Mouse (Mus musculus): ENCODE measurements around the gene Rnf145.

The Rnf145 gene

DNA sequence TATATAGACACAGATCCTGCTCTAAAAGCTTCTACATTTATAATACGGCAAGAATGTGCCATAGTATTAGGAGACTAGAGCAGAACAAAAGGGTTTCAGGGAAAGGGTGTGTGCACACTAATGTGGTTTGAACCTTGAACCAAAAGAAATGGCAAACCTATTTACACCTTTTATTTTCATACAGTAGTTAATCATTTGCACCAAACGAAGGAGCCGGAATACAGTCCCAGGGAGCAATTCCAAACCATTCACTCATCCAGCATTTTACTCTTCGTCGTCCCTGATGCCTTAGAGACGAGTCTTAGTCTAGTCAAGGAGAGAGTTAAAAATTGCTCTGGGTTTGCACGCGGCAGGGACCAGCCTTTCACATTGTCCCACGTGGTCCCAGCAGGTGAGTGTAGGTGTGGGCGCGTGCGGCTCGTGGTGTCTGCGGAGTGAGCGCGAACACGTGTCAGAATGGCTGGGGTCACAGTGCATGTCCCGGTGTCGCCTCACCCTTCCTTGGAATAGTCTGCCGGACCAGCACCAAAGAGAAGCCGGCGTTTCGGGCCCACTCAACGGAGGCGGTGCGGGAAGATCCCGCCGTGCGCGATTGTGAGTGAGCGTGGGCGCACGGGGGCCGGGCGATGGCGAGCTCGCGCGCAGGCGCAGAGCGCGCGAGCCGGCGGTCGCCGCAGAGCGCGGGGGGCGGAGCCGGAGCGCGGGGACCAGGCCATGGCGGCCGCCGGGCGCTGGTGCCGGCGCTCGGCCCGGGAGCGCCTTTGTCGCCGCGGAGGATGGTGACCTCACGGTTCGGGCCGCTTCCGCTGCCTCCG is at the start of gene Rnf145:
Gene Rnf145 (plus strand): TSS at position 684 of the 815 bp plus-strand sequence.
- in situ Hi-C loops (cut with MboI; ENCODE audit: low pct_unique_long_range_greater_than_20kb in 1 of 2, low sequenced_read_pairs in 2 of 2, unreplicated experiment in 1 of 2), result no loop called here

DNA sequence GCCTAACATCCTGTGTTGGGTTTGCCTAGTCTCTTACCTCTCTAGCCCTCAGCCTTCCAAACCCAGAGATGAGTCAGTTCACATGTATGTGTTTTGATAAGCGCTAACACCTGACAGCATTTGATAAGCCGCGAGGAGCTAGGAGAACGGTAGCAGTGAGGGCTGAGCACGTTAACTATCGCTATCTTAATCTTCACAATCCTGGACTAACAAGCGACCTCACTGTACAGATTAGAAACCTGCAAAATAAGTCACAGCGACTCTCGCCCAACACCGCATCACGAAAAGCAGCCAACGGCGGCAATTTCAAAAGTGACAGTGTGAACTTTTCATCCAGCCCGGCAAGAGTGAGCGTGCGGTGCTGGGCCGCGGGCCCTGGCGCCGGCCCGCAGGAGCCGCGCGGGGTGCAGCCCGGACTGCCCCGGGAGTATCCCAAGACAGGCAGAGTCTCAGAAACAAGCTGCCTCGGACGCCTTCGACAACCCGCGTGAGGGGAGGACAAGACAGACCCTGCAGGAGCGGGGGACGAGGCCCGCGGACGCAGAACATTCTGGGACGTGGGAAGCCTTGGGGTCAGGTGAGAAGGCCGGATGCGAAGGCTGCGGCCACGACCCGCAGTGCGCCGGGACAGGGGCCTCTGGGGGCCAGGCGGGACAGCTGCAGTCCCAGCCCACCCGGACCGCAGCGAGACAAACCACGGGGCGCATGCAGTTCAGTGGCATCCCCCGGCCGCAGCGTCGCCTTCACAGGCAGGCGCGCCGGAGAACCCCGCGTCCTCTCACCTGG is 48.9 kb upstream of the Rnf145 start:
- in situ Hi-C loops (cut with MboI; ENCODE audit: low pct_unique_long_range_greater_than_20kb in 1 of 2, low sequenced_read_pairs in 2 of 2, unreplicated experiment in 1 of 2), result loop anchor here in 1 of 2 experiments (25.0 kb wide), 1 partner anchor 708 kb away; no protein-coding TSS in a partner anchor

DNA sequence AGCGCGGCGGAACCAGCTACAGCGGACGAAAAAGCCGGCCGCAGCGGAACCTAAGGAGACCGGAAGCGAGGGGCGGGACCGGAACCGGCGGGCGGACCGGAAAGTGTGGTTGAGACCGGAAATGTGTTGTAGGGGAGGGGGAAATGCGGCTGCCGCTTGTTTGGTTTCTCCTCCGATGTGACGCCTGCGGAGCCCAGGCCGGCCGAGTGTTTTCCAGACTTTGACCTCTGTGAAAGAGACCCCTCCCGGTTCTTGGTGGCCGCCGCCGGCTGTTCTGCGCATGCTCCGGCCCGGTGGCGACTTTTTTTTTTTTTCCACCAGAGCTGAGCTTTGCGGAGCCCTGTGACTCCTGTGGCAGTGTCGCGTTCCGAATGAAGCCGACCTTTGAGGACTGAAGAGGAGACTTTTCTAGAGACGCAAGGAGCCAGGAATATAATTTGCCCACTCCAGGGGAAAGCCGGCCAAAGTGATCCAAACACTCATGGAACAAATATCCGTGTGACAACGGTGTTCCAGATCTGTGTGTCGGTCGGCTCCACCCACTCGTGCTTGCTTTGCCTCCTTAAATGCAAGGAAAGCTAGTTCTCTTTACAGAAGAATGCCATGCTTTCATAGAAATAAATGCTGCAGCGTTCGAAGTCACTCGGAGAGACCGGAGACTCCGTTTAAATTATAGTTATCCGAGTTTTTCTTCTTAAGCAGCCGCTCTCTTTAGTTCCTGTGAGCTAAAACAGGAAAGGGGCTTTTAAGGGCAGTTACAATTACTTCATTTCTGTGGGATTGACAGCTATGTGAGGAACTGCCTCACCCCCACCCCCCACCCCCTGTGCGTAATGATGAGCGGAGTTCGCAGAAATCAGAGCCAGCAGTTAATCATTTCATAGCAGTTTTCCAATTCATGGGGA is 48.1 kb upstream of the Rnf145 start, which contains the start of gene Ublcp1:
Gene Ublcp1 (minus strand): TSS at position 67 of the 905 bp plus-strand sequence.
- in situ Hi-C loops (cut with MboI; ENCODE audit: low pct_unique_long_range_greater_than_20kb in 1 of 2, low sequenced_read_pairs in 2 of 2, unreplicated experiment in 1 of 2), result loop anchor here in 1 of 2 experiments (25.0 kb wide), 1 partner anchor 708 kb away; no protein-coding TSS in a partner anchor

DNA sequence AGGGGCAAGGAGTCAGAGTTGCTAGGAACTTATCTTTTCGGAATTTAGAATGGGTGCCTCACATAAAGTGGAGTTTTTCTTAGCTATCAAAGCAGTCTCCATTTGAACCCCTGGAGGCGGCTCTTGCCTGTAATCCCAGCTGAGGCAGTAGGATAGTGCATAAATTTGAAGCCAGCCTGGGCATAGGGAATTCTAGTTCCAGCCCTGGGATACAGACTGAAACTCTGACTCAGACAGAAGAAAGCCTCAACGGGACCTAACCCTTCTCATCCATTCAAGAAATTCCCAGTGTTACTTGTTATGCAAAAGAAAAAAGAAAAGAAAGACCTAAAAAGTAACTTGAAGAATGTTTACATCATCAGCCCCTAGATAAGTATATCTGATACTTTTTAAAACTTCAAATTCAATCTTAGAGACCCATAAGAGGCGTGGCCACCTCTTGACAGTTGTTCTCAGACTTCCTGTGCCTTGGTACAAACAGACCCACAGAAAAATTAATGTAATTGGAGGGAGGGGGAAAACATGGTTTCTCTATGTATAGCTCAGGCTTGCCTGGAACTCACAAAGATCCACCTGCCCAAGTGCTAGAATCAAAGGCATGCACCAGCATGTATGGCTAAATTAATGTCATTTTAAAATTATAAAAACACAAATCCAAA is 47.3 kb upstream of the Rnf145 start:
- in situ Hi-C loops (cut with MboI; ENCODE audit: low pct_unique_long_range_greater_than_20kb in 1 of 2, low sequenced_read_pairs in 2 of 2, unreplicated experiment in 1 of 2), result loop anchor here in 1 of 2 experiments (25.0 kb wide), 1 partner anchor 709 kb away; no protein-coding TSS in a partner anchor

DNA sequence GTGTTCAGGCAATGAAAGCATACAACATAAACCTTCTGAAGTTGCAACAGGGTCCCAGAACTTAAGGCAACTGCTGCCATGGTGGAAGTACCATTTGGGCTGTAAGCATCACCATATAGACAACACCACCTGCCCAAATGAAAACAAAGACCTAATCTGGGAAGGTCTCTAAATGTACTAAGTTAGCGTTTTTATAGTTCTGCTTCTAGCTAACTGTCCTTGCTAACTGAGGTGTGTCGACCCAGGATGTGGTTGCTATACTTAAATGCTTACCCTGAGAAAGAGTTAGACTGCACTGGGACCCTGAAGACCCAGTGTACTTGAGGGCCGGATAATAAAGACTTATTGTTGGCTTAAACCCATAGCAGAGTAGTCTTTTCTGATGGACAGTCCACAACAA is 43.3 kb upstream of the Rnf145 start:
- in situ Hi-C loops (cut with MboI; ENCODE audit: low pct_unique_long_range_greater_than_20kb in 1 of 2, low sequenced_read_pairs in 2 of 2, unreplicated experiment in 1 of 2), result no loop called here

DNA sequence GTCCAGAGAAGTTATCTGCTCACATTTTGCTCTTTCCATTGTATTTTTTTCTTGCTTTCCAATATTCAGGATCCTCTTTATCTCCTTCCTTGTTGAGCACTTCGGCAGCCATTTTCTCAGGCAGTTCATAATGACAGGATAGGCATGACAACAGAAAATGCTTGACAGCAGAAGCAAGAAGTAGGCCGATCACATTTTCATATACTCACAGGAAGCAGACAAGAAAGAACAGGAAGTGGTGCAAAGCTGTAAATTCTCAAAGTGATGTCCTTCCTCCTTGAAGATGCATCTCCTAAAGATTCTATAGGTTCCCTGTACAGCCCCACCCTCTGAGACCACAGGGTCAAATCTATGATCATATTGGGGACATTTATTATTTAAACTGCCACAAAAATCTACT is 42.3 kb upstream of the Rnf145 start:
- in situ Hi-C loops (cut with MboI; ENCODE audit: low pct_unique_long_range_greater_than_20kb in 1 of 2, low sequenced_read_pairs in 2 of 2, unreplicated experiment in 1 of 2), result no loop called here

DNA sequence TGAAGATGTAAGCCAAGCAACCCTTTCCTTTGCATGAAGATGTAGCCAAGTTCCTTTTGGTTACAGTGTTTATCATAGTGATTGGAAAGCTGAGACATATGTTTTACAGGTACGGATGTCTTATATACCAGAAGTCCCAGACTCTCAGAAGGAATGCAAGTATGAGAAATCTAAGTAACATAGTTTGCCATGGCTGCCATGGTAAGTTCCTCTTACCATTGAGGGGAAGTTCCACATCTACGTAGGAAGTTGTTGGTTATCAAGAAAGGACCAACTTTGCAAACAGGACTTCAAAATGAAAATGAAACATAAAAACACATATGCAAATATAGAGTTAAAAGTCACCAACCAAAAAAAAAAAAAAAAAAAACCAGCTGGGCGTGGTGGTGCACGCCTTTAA is 40.4 kb upstream of the Rnf145 start:
- in situ Hi-C loops (cut with MboI; ENCODE audit: low pct_unique_long_range_greater_than_20kb in 1 of 2, low sequenced_read_pairs in 2 of 2, unreplicated experiment in 1 of 2), result no loop called here

DNA sequence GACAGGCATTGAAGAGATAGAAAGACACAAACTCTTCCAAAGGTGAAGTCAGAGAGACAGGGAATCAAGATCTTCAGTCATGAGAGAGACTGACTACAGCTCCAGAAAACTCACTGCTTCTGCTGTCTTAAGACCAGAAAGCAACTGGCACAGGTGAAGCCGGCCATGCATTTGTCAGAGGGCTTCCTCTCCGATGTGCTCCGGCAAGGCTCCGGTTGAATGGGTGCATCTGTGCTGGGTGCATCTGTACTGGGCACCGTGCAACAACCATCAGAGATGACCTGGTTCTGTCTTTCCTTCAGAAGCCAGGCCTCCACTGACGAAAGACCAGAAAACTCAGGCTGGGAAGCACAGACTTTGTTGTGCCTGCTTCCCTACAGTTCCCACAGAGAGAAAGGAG is 38.5 kb upstream of the Rnf145 start:
- in situ Hi-C loops (cut with MboI; ENCODE audit: low pct_unique_long_range_greater_than_20kb in 1 of 2, low sequenced_read_pairs in 2 of 2, unreplicated experiment in 1 of 2), result no loop called here

DNA sequence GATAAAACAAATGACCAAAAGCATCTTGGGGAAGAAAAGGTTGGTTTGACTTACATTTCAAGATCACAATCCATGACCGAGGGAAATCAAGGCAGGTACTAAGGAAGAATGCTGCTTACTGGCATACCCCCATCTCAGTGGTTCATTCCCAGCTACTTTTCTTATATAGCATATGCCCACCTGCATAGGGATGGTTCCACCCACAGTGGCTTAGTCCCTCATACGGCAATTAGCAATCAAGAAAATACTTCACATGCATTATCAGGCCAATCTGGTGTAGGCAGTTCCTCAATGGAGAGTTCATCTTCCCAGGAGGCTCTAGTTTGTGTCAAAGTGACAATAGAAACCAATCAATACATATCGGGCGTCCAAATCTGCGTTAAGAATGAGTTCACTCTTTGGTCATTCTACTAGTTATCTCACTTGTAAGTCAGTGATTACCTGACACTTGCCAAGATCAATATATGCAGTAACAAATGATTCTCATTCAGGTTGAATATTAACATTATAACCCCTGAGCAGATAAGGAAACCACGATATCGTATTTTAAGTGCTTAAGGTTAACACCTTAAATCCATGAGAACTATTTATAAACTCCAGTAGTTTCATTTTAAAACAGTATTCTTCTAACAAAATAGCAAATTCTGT is 33.6 kb upstream of the Rnf145 start:
- in situ Hi-C loops (cut with MboI; ENCODE audit: low pct_unique_long_range_greater_than_20kb in 1 of 2, low sequenced_read_pairs in 2 of 2, unreplicated experiment in 1 of 2), result no loop called here

DNA sequence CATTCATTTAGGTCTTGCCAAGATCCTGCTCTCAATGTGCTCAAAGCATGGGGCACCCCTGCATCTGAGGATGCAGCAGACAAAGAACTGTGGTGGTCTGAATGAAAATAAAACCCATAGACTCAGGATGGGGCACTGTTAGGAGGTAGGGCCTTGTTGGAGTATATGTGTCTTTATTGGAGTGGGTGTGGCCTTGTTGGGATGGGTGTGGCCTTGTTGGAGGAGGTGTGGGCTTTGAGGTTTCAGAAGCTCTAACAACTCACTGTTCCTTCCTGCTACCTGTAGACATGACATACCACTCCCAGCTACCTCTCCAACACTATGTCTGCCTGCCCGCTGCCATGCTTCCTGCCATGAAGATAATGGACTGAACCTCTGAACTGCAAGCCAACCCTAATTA is 29.6 kb upstream of the Rnf145 start:
- in situ Hi-C loops (cut with MboI; ENCODE audit: low pct_unique_long_range_greater_than_20kb in 1 of 2, low sequenced_read_pairs in 2 of 2, unreplicated experiment in 1 of 2), result no loop called here

DNA sequence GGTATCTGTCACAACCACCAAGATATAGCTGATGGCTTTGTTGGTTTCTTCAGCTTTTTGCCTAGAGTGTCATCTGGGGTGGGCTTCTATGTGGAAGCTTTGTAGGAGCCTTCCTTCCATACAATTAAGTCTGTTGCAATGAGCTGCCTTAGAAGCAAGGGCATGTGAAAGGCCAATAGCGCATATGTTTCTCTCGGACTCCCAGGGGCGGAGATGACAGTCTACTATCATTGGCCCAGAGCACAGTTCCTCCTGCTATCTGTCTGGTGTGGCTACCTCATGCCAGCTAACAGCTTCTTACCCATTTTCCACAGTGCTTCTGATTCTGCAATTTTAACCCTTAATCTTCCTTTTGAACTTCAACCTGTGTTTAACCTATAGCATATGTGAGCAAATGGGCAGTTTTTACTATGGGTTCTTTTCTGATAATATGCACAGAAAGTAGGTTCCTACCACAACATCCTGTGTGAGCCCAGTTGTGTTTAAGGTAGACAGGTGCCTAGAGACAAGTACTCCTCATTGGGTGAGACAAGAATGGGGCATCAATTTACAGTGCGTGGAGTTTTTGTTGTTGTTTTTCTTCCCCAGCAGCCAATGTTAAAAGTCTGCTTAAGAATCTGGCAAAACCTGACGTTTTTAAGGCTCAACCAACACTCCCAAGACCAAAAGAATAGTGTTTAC is 24.0 kb upstream of the Rnf145 start:
- in situ Hi-C loops (cut with MboI; ENCODE audit: low pct_unique_long_range_greater_than_20kb in 1 of 2, low sequenced_read_pairs in 2 of 2, unreplicated experiment in 1 of 2), result no loop called here

DNA sequence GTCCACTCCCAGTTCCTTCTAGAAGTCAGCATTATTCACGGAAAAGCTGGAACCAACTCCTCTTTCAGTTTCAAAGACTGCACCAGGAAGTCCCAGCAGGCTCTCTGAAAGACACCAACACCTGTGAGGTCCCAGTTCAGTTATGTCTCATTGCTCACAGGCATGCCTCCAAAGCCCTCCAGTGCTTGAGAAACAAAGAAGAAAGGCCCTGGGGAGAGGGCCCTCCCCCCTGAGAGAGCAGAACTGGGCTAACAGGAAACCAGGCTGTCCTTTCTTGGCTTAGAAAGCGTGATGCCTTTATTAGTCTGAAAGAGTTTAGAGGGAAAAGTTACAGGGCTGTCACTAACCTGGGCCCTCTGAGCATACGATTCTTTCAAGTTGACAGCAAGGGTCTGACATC is 22.5 kb upstream of the Rnf145 start:
- in situ Hi-C loops (cut with MboI; ENCODE audit: low pct_unique_long_range_greater_than_20kb in 1 of 2, low sequenced_read_pairs in 2 of 2, unreplicated experiment in 1 of 2), result no loop called here

DNA sequence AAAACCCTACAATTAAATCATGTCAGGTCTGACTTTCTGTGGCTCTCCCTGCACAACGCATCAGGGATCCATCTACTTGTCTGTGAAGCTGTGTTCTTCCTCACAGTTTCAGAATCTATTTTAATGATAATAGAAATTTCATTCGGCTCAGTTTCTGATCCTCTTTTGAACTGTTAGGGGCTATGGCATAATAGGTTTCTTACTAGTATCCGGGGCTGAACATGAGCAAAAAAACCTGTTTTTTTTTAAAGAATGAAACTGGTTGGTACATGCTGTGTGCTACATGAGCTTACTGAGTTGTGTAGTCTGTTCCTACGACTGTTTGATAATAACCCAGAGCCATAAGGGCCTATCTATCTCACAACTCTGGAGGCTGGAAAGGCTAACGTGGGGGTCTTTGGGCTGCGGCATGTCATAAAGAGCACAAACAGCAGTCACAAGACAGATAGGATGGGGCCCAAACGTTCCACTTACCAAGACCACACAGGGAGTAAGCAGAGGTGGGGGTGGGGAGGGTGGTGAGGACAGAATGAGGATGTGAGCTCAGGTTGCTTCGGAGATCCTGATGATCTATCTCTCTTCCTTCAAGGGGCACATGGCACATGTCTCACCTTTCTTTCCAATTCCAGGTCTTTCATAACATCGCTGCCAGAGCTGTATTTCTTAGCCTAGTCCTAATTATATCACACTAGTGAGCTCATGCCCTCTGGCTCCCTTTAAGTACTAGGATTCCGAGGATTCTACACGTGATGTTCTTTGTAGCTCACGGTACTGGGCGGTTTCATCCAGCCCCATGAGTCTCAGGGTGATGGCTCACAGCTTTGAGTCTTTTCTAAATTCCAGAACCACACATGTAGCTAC is 20.1 kb upstream of the Rnf145 start:
- in situ Hi-C loops (cut with MboI; ENCODE audit: low pct_unique_long_range_greater_than_20kb in 1 of 2, low sequenced_read_pairs in 2 of 2, unreplicated experiment in 1 of 2), result no loop called here

DNA sequence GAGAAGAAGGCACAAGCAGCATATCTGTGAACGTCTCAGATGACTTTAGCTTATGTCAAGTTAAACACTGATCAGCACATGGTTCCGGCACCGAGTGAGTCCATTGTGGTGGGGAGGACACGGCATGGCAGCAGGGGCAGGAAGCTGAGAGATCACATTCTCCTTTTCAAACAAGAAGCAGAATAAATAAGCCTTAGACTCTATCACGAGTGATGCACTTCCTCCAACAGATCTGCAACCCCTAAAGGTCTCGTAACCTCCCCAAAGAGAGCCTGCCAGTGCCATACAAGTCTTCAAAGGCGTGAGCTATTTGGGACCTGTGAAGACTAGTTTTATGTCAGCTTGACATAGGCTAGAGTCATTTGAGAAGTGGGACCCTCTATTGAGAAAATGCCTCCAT is 17.8 kb upstream of the Rnf145 start:
- in situ Hi-C loops (cut with MboI; ENCODE audit: low pct_unique_long_range_greater_than_20kb in 1 of 2, low sequenced_read_pairs in 2 of 2, unreplicated experiment in 1 of 2), result no loop called here

DNA sequence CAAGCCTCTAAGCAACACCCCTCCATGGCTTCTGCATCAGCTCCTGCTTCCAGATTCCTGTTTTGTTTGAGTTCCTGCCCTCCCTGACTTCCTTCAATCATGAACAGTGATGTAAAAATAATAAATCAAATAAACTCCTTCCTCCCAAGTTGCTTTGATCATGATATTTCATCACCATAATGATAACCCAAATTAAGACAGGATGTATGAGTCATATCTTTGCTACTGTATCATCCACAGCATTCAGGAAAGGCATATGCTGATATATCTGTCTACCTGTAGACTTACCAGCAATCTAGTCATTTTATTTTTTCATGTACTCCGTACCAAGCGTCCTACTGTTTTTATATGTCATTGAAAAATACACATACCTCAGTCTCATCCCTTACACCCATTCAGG is 17.3 kb upstream of the Rnf145 start:
- in situ Hi-C loops (cut with MboI; ENCODE audit: low pct_unique_long_range_greater_than_20kb in 1 of 2, low sequenced_read_pairs in 2 of 2, unreplicated experiment in 1 of 2), result no loop called here

DNA sequence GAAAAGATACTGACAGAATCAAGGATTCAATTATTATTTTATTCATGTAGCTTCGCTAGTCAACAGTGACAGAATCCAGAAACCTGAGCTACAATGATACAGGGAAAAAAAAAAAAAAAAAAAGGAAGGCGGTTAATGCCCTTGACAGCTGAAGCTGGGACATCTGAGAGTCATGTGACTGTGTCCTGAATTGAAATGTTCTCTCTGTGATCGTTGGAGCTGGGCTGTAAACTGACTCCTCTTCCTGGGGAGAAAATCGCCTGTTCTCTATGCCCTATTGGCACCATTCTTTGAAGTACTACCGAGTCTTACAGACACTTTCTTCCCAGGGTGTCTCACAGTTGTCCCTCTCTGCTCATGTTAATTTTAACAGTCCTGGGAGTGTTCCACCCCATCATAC is 15.8 kb upstream of the Rnf145 start:
- in situ Hi-C loops (cut with MboI; ENCODE audit: low pct_unique_long_range_greater_than_20kb in 1 of 2, low sequenced_read_pairs in 2 of 2, unreplicated experiment in 1 of 2), result no loop called here

All from mouse embryonic stem cell (cell line).